Mouse (Mus musculus) embryo, embryonic 9.5 days (tissue): ENCODE measurements around the gene Vmn1r49.
"Not testable (repeated sequence)": the region's sequence is repeated elsewhere in the genome, so short reads cannot be mapped to it uniquely, and the experiment has no call there.

Source experiments
- DNase-seq: peaks from one replicate; pipeline ENCODE4 v3.0.0-alpha.2; 2017; ENCODE audit errors: extremely low spot score

The Vmn1r49 gene

GRCm38 (mm10) chr6:90078406-90078805, at the start of gene Vmn1r49:
Gene Vmn1r49, minus strand, starts transcription at chr6:90078506.
- no peak for DNase-seq

- not testable (repeated sequence) for DNase-seq
Measured at GRCm38 (mm10) chr6:90122296-90122695, 44.0 kb upstream of the Vmn1r49 start, which contains the start of gene Vmn1r51. Gene Vmn1r51, plus strand, starts transcription at chr6:90122596.

GRCm38 (mm10) chr6:90101130-90101529, 22.8 kb upstream of the Vmn1r49 start, which contains the start of gene Vmn1r50:
Gene Vmn1r50, plus strand, starts transcription at chr6:90101430.
- no peak for DNase-seq

GRCm38 (mm10) chr6:90100566-90100965, 22.3 kb upstream of the Vmn1r49 start:
- no peak for DNase-seq

- not testable (repeated sequence) for DNase-seq
Measured at GRCm38 (mm10) chr6:90036741-90037140, 41.6 kb downstream of the Vmn1r49 start, which contains the start of gene Vmn1r48. Gene Vmn1r48, minus strand, starts transcription at chr6:90036841.
